Mouse (Mus musculus) kidney, postnatal 10 days (tissue): ENCODE measurements around the gene Klhl29.

Source experiments
- DNase-seq: peaks from one replicate; pipeline ENCODE4 v3.0.0; 2021; ENCODE audit warnings: mixed read lengths

Gene Klhl29

DNA sequence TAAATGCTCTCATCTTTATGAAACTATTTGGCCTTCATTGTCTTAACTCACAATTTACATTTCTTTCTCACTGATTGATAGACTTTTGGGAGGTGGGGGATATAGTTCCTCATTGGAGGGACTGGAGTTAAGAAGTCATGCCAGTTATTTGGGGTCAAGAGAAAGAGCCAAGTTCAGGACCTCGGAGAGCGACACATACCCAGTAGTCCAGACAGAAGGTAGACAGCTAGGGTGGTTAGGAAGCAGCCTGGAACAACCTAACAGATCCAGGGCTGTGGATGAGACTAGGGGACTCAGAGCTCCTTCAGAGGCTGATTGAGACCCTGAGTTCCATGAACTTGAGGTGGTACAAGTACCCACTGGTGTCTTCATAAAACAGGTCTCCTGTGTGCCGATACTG, 264.1 kb downstream of the Klhl29 start:
- peak; percentile 69 for DNase-seq

DNA sequence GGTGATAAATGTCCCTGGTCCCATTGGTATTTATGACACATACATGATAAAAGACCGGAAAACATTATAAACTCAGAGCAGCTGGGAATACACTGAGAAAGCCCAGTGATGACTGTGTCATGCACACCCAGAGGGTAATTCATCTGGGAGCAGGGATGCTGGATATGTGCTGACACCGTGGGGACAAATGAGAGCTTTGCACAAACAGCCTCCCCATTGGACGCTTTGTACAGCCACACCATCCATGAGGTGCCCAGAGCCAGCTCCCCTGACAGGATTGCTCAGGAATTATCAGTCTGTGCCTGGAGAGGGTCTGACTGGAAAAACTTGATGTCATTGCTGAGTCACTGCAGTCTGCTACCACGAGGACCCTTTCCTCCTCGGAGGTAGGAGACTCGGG, 266.9 kb downstream of the Klhl29 start:
- DNase-seq: peak; percentile 37

DNA sequence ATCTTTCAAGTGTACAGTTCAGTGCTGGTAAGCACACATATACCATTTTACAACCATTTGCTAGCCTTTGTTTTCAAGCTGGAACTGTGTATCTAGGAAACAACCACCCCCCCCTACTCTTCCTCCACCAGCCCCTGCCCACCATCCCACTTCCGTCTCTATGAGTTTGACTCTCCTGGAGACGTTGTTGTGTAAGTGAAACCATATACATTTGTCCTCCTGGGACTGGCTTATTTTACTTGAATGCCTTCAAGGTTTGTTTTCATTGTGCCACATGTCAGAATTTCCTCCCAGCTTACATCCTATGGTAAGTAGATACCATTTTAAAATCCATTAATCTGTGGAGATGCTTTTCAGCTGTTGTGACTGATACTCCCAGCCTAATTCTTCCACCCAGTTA, 267.7 kb downstream of the Klhl29 start:
- no peak for DNase-seq

- DNase-seq: no peak
Measured at GRCm38 (mm10) chr12:5104422-5105052, 270.9 kb downstream of the Klhl29 start.

DNA sequence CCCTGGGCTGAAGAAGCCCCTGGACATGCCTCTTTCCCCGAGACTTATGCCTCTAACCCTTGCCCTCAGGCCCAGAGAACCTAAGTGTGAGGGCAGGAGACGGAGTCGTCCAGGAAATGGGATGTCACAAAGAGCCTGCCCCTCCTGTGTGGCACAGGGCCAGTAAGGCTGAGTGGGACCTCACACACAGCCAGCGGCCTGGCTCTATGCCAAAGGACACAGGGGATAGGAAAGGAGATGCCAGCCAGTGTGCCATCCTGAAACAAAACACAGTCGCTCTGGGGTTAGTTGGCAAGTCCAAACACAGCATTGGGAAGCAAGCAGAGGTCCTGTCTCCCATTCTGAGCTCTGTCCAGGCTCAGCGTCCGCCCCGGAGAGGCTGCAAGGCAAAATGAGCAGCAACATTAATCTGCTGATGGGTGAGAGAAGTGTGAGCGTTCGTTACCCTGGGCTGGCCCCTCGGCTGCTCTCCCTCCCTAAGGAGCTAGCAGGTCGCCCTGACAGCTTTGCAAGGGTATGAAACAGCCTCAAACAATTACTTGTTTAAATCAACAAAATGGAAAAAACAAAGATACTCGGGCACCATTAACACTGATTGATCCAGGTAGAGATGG, 274.0 kb downstream of the Klhl29 start:
- peak; percentile 68 for DNase-seq

- DNase-seq: no peak
Measured at GRCm38 (mm10) chr12:5099572-5099971, 275.9 kb downstream of the Klhl29 start.

GRCm38 (mm10) chr12:5088639-5089038, 286.8 kb downstream of the Klhl29 start:
- no peak for DNase-seq

DNA sequence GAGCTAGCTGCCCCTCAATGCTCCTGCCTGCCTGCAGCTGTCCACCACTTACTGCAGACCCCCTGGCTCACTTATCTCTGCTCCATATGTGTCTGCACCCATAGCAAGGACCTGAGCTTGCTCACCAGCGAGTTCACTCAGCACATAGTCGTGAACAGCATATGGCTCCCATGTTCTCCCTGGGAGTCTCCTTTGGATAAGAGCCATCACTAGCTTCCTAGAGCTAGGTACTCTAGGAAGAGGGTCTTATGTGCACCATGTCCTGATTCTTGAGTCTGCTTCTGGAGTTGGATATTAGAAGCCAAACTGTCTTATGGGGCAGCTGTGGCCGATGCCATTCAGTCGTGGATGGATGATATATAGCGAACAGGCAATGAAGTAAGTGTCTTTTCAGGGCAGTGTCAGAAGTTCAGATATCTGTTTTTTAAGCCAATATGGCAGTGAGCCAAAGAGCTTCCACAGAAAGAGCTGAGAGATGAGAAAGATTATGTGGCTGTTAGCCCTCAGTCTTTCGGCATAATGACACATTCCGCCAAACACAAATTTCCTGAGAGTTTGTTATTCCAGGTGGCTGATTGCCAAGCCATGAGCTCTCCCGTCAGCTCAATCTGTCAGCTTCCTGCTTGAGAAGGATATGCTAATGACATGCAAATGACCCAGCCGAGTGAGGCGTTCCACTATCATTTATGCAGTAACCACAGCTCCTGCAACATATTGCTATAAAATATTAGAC, 287.5 kb downstream of the Klhl29 start:
- DNase-seq: peak; percentile 76

GRCm38 (mm10) chr12:5084714-5085113, 290.8 kb downstream of the Klhl29 start:
- DNase-seq: no peak

DNA sequence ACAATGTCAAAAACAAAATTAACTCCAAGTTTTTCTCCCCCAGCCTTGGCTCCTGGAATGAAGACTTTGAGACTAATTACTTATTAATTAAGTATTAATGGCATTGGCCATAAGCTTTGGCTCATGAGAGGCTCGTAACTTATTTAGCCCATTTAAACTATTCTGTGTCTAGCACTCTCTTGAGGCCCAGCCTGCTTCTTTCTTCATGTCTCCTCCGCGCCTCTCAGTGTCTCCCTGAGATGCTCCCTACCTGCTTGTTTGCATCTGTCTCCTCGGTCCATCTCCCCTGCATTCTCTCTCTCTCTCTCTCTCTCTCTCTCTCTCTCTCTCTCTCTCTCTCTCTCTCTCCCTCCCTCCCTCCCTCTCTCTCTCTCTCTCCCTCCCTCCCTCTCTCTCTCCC, 294.0 kb downstream of the Klhl29 start:
- DNase-seq: no peak

GRCm38 (mm10) chr12:5073191-5073590, 302.3 kb downstream of the Klhl29 start:
- DNase-seq: no peak

DNA sequence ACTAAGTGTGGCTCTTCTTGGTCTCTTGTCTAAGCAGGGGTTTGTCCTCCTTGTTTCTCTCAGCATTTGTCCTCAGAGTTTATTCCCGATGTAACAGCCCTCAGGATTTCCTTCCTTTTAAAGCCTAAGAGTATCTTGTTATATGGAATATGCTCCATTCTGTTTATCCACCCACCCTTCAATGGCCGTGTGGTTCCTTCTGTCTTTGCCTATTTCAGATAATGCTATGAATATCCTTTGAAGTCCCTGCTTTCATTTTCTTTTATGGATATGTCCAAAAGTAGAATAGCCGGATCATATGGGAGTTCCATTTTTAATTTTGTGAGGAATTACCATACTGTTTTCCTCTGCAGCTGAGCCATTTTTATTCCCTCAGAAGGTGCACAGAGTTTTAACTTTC, 305.4 kb downstream of the Klhl29 start:
- DNase-seq: no peak

- DNase-seq: no peak
Measured at GRCm38 (mm10) chr12:5067590-5067989, 307.9 kb downstream of the Klhl29 start.

GRCm38 (mm10) chr12:5048104-5048503, 327.4 kb downstream of the Klhl29 start:
- DNase-seq: no peak

DNA sequence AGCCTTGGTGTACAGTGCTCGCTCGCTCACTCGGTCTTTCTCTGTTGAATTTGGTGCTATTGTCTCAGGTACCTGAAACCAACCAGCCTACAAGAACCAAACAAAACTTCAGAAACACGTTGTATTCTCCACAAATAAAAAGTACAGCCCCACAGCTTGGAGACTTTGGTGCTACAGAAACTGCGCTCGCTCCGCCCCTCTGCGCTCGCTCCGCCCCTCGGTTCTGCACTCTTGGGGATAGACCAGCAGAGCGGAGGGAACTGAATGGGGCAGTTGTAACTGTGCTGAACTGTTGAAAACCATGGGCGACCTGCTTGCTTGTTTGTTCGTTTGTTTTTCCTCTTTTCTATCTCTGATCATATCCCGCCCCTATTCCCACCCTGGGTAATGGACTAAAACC, 331.3 kb downstream of the Klhl29 start:
- no peak for DNase-seq

DNA sequence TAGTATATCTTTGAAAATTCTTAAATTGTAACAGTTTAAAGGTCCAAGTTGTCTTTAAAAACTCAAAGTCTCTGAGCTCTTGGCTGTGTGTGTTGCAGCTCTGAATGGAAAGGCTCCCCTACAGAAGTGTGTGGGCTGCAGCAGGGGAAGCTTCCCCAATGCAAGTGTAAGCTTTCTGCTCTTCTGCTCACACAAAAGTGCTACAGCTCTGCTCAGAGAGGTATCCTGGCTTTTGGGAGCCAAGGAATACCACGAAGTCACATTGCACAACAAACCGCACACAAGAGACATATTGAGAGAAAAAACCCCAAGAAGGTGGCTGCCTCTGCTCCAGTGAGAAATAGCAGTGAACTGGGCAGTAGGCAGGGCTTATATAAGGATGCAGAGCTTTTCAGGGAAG, 337.5 kb downstream of the Klhl29 start:
- no peak for DNase-seq

DNA sequence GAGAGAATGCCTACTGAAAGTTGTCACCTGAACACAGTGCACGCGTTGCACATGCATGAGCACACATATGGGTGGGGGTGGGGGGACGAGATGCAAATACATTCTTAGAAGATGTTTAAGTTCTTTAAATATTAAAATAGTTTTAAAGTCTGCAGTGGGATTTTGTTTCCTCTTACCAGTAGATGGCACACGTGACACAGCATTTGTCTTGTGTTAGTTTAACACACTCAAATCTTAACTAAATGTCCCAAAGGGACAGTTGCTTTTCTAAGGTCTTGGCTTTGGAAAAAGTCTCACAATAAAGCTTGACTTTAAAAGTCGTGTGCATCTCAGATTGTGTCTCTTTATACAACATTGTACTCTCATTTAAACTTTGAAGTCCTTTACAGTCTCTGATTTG, 346.4 kb downstream of the Klhl29 start:
- DNase-seq: peak; percentile 25
